Mouse (Mus musculus): ENCODE results near the gene Gm37240. TPM values are rescaled to one million over a fixed set of nuclear protein-coding genes. Genes with fewer than 3 reads are reported as not detected.

The Gm37240 gene
- total and polyA plus RNA-seq, 3 experiments, result not detected

DNA sequence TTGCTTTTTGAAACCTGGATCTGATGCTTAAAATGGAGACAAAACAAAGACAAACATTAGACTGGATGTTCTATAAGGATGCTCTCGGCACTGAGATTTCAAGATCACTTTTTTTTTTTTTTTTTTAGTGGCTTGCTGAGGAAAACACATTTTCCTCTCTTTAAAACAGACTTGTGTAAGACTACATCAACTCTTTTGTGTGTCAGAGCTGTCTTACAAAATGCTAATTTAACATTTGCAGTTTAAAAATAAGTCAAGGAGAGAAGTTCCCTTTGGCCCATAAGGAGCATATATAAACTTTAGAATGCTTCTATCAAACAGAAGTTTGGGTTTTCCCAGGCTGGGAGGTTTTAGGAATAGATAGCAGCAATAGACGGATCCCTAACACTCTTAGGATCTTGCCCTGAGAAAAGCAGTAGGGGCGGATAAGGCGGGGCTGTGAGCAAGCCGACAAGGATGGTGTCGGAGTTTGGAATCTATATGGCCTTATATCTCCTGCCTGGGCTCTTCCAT, 739.2 kb downstream of the Gm37240 start:
- no peaks in the 10 kb centered on the region for H3K4me1 ChIP-seq (ENCODE audit: insufficient read depth, low read depth, low read length)
- no peak for ATAC-seq (ENCODE audit: extremely low read depth, insufficient number of reproducible peaks, low FRiP score, poor library complexity, severe bottlenecking)
- no peak overlapping the region for H3K4me3 ChIP-seq (ENCODE audit: low read depth, low read length)
- DNase-seq (ENCODE audit: low spot score), result no peak
- no peaks in the 10 kb centered on the region for H3K27me3 ChIP-seq (ENCODE audit: insufficient read depth, low read length)
- TF ChIP-seq TAL1 (conservative IDR thresholded peaks at IDR 0.05; ENCODE audit: low read depth, low read length) (no peak), GATA2 (IDR thresholded peaks at IDR 0.05; ENCODE audit: borderline replicate concordance, low read depth, low read length) (no peak), CTCF (IDR thresholded peaks at IDR 0.05; ENCODE audit: low read depth, low read length) (no peak), GATA1 (IDR thresholded peaks at IDR 0.05; ENCODE audit: borderline replicate concordance, low read length) (no peak), POLR2AphosphoS5 (IDR thresholded peaks at IDR 0.05; ENCODE audit: insufficient replicate concordance, low read depth, low read length) (no peak)
- H3K9me3 ChIP-seq (replicated peaks), result no peaks in the 10 kb centered on the region
- no peaks in the 10 kb centered on the region for H3K36me3 ChIP-seq (replicated peaks)

DNA sequence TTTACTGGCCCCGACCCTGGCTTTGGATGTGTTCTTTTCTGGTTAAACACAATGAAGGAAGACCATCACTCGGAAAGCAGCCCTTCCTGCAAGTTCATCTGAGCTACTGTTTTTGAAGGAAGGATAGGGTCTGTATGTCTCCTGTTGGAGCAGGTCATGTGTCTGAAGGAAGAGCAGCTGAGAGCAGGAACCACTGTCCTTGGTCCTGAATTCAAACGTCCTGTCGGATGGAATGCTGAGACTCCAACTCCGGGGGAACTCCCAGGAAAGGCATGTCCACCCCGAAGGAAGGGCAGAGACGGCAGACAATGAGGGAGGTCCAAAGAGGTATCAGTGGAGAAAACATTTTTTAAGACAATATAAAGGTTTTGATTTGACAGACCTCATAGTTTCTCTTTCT, 741.8 kb downstream of the Gm37240 start:
- no peaks in the 10 kb centered on the region for H3K4me1 ChIP-seq (ENCODE audit: insufficient read depth, low read depth, low read length)

DNA sequence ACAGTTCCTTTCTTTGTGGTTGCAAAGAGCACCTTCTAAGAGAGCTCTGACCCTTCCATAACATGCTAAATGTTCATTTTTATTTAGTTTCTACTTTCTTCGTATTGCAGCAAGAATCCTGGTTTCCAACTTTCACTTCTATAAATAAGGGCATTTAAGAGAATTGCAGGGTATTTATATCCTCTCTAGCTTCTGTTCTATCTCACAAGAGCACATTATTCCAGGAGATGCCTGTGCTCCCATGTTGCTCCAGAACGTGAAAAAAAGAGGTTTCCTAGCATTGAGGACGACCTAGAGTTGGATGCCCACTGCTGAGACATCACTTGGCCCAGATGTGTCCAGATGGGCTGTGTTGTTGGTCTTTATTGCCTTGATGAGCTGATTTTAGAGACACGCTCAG, 742.2 kb downstream of the Gm37240 start:
- Histone ChIP-seq H3K4me1 (ENCODE audit: insufficient read depth, low read depth, low read length) (no peaks in the 10 kb centered on the region), H3K9me3 (replicated peaks) (no peaks in the 10 kb centered on the region), H3K36me3 (replicated peaks) (no peaks in the 10 kb centered on the region), H3K4me3 (ENCODE audit: low read depth, low read length) (no peak overlapping the region), H3K27me3 (ENCODE audit: insufficient read depth, low read length) (0 out of 2 replicates have a peak, but pooled peaks cover 2% of the 10 kb centered on the region)
- DNase-seq (ENCODE audit: low spot score), result no peak
- no peak for ATAC-seq (ENCODE audit: extremely low read depth, insufficient number of reproducible peaks, low FRiP score, poor library complexity, severe bottlenecking)
- TF ChIP-seq POLR2AphosphoS5 (IDR thresholded peaks at IDR 0.05; ENCODE audit: insufficient replicate concordance, low read depth, low read length) (no peak), CTCF (IDR thresholded peaks at IDR 0.05; ENCODE audit: low read depth, low read length) (no peak), GATA2 (IDR thresholded peaks at IDR 0.05; ENCODE audit: borderline replicate concordance, low read depth, low read length) (no peak), TAL1 (conservative IDR thresholded peaks at IDR 0.05; ENCODE audit: low read depth, low read length) (no peak), GATA1 (IDR thresholded peaks at IDR 0.05; ENCODE audit: borderline replicate concordance, low read length) (no peak)

More for the DNA sequence above, 741.8 kb downstream of the Gm37240 start:
- TF ChIP-seq GATA2 (IDR thresholded peaks at IDR 0.05; ENCODE audit: borderline replicate concordance, low read depth, low read length) (no peak), GATA1 (IDR thresholded peaks at IDR 0.05; ENCODE audit: borderline replicate concordance, low read length) (no peak), POLR2AphosphoS5 (IDR thresholded peaks at IDR 0.05; ENCODE audit: insufficient replicate concordance, low read depth, low read length) (no peak), TAL1 (conservative IDR thresholded peaks at IDR 0.05; ENCODE audit: low read depth, low read length) (no peak), CTCF (IDR thresholded peaks at IDR 0.05; ENCODE audit: low read depth, low read length) (no peak)
- Histone ChIP-seq H3K36me3 (replicated peaks) (no peaks in the 10 kb centered on the region), H3K27me3 (ENCODE audit: insufficient read depth, low read length) (no peaks in the 10 kb centered on the region), H3K4me3 (ENCODE audit: low read depth, low read length) (no peak overlapping the region), H3K9me3 (replicated peaks) (no peaks in the 10 kb centered on the region)
- no peak for ATAC-seq (ENCODE audit: extremely low read depth, insufficient number of reproducible peaks, low FRiP score, poor library complexity, severe bottlenecking)
- no peak for DNase-seq (ENCODE audit: low spot score)

DNA sequence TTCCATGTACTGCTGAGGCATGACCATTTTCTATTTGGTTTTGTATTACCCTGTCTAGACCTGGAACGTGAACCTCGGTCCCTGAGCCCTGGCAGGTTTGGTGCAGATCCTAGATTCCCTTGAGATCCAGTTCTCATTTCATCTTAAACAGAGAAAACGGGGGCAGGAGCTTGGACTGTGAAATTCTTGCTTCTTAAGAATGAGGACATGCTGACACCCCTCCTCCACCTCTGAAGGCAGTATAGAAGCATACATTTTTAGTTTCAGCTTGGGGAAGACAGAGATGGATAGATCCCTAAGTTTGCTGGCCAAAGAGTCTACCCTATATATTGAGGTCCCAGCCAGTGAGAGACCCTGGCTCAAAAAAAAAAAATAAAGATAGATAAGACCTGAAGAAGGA, 742.9 kb downstream of the Gm37240 start:
- H3K4me1 ChIP-seq (ENCODE audit: insufficient read depth, low read depth, low read length), result no peaks in the 10 kb centered on the region
- H3K36me3 ChIP-seq (replicated peaks), result no peaks in the 10 kb centered on the region
- no peak overlapping the region for H3K4me3 ChIP-seq (ENCODE audit: low read depth, low read length)
- DNase-seq (ENCODE audit: low spot score) (no peak), ATAC-seq (ENCODE audit: extremely low read depth, insufficient number of reproducible peaks, low FRiP score, poor library complexity, severe bottlenecking) (no peak)
- H3K27me3 ChIP-seq (ENCODE audit: insufficient read depth, low read length), result 0 out of 2 replicates have a peak, but pooled peaks cover 2% of the 10 kb centered on the region
- TF ChIP-seq CTCF (IDR thresholded peaks at IDR 0.05; ENCODE audit: low read depth, low read length) (no peak), GATA1 (IDR thresholded peaks at IDR 0.05; ENCODE audit: borderline replicate concordance, low read length) (no peak), TAL1 (conservative IDR thresholded peaks at IDR 0.05; ENCODE audit: low read depth, low read length) (no peak), GATA2 (IDR thresholded peaks at IDR 0.05; ENCODE audit: borderline replicate concordance, low read depth, low read length) (no peak), POLR2AphosphoS5 (IDR thresholded peaks at IDR 0.05; ENCODE audit: insufficient replicate concordance, low read depth, low read length) (no peak)
- H3K9me3 ChIP-seq (replicated peaks), result no peaks in the 10 kb centered on the region

DNA sequence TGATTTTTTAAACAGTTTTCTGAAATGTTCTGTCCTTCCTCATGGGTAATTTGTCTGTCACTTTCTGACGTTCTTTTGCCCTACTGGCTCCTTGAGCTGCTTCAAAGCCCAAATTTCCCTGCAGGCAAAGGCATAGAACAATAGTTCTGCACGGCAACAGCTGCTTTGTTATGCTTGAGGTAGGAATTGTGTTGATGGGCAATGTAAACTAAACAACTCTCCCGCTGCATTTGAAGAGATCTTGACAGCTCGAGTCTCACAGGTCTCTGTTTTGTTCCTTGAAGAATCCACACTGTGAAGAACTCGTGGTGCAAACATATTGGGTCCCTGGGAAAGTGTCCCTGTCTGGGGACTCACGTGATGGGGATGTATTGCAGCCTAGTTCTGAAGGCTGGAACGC, 746.8 kb downstream of the Gm37240 start:
- H3K36me3 ChIP-seq (replicated peaks), result no peaks in the 10 kb centered on the region
- no peaks in the 10 kb centered on the region for H3K9me3 ChIP-seq (replicated peaks)
- DNase-seq (ENCODE audit: low spot score) (no peak), ATAC-seq (ENCODE audit: extremely low read depth, insufficient number of reproducible peaks, low FRiP score, poor library complexity, severe bottlenecking) (no peak)
- H3K27me3 ChIP-seq (ENCODE audit: insufficient read depth, low read length), result peaks cover 2% of the 10 kb centered on the region; the same call in 1 of the 2 replicates
- TF ChIP-seq GATA2 (IDR thresholded peaks at IDR 0.05; ENCODE audit: borderline replicate concordance, low read depth, low read length) (no peak), CTCF (IDR thresholded peaks at IDR 0.05; ENCODE audit: low read depth, low read length) (no peak), GATA1 (IDR thresholded peaks at IDR 0.05; ENCODE audit: borderline replicate concordance, low read length) (no peak), TAL1 (conservative IDR thresholded peaks at IDR 0.05; ENCODE audit: low read depth, low read length) (no peak)
- H3K4me1 ChIP-seq (ENCODE audit: insufficient read depth, low read depth, low read length), result no peaks in the 10 kb centered on the region
- no peak overlapping the region for H3K4me3 ChIP-seq (ENCODE audit: low read depth, low read length)

DNA sequence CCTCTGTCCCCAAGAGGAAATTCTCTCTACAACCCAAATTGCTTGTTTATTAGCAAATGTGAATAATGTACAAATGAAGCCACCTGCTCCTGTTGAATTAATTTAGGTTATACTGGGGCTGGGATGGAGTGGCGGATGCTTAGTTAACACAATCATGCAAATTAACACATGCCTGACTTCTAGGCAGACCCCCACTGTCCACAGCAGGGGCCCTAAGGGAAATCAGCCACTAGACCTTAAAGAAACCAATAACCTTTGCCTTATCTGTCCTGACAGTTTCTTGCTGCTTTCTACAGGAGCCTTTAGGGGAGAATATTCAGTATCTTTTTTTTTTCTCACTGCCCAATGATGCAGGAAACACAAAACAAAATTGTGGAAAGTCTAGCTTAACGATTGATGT, 748.9 kb downstream of the Gm37240 start:
- Histone ChIP-seq H3K36me3 (replicated peaks) (no peaks in the 10 kb centered on the region), H3K27me3 (ENCODE audit: insufficient read depth, low read length) (peaks cover 2% of the 10 kb centered on the region; the same call in 1 of the 2 replicates), H3K4me1 (ENCODE audit: insufficient read depth, low read depth, low read length) (no peaks in the 10 kb centered on the region), H3K9me3 (replicated peaks) (no peaks in the 10 kb centered on the region), H3K4me3 (ENCODE audit: low read depth, low read length) (no peak overlapping the region)
- ATAC-seq (ENCODE audit: extremely low read depth, insufficient number of reproducible peaks, low FRiP score, poor library complexity, severe bottlenecking), result no peak
- no peak for DNase-seq (ENCODE audit: low spot score)
- TF ChIP-seq GATA2 (IDR thresholded peaks at IDR 0.05; ENCODE audit: borderline replicate concordance, low read depth, low read length) (no peak), TAL1 (conservative IDR thresholded peaks at IDR 0.05; ENCODE audit: low read depth, low read length) (no peak), CTCF (IDR thresholded peaks at IDR 0.05; ENCODE audit: low read depth, low read length) (no peak), POLR2AphosphoS5 (IDR thresholded peaks at IDR 0.05; ENCODE audit: insufficient replicate concordance, low read depth, low read length) (no peak), GATA1 (IDR thresholded peaks at IDR 0.05; ENCODE audit: borderline replicate concordance, low read length) (no peak)
